Mouse (Mus musculus) heart, embryonic 14.5 days (tissue): ENCODE measurements around the gene Dcun1d3. TPM values are rescaled to one million over a fixed set of nuclear protein-coding genes. Genes with fewer than 3 reads are reported as not detected.

Experiments used
- ATAC-seq: fragments of 200-750 bp; cut with Nextera tagmentation; 2 replicates; pipeline ENCODE4 v1.8.0; 2017; ENCODE audit warnings: low read depth, moderate TSS enrichment; ENCODE audit not compliant: insufficient number of reproducible peaks, insufficient read depth, low FRiP score
- H3K27ac ChIP-seq, 2 experiments: fragments of 200-500 bp in 1 of 2; fragments of 300-500 bp in 1 of 2; sonication (generic) in 1 of 2; replicated peaks in 1 of 2; 2 replicates each; pipeline ENCODE4 v1.5.1; 2012 to 2014; ENCODE audit warnings: low read depth in 2 of 2, low read length in 2 of 2, control low read depth in 1 of 2, mild to moderate bottlenecking in 1 of 2, mixed read lengths in 1 of 2; ENCODE audit not compliant: control insufficient read depth in 1 of 2, insufficient read depth in 1 of 2
- H3K27me3 ChIP-seq: fragments of 300-500 bp; sonication (generic); 2 replicates; pipeline ENCODE4 v1.6.1; 2014; ENCODE audit warnings: mild to moderate bottlenecking, low read length, control low read depth; ENCODE audit not compliant: control insufficient read depth, insufficient read depth
- H3K36me3 ChIP-seq: fragments of 300-500 bp; sonication (generic); 2 replicates; pipeline ENCODE4 v1.6.1; 2014; ENCODE audit warnings: mild to moderate bottlenecking, control low read depth, low read length, mixed read lengths; ENCODE audit not compliant: control insufficient read depth, insufficient read depth
- H3K4me1 ChIP-seq, 2 experiments: fragments of 200-500 bp in 1 of 2; fragments of 300-500 bp in 1 of 2; sonication (generic) in 1 of 2; 2 replicates each; pipeline ENCODE4 v1.6.1; 2012 to 2014; ENCODE audit warnings: low read length in 2 of 2, control low read depth in 1 of 2, mixed read lengths in 1 of 2; ENCODE audit not compliant: control insufficient read depth in 2 of 2, insufficient read depth in 2 of 2
- H3K4me2 ChIP-seq: fragments of 300-500 bp; sonication (generic); 2 replicates; pipeline ENCODE4 v1.6.1; 2014; ENCODE audit warnings: mild to moderate bottlenecking, low read length
- H3K4me3 ChIP-seq, 2 experiments: fragments of 200-500 bp in 1 of 2; fragments of 300-500 bp in 1 of 2; sonication (generic) in 1 of 2; 2 replicates each; pipeline ENCODE4 v1.5.1; 2012 to 2014; ENCODE audit warnings: low read length in 2 of 2, mild to moderate bottlenecking in 2 of 2, control low read depth in 1 of 2, low read depth in 1 of 2, moderate library complexity in 1 of 2; ENCODE audit not compliant: control insufficient read depth in 1 of 2, insufficient read depth in 1 of 2
- H3K9ac ChIP-seq: fragments of 300-500 bp; sonication (generic); 2 replicates; pipeline ENCODE4 v1.6.1; 2014; ENCODE audit warnings: mild to moderate bottlenecking, low read length
- H3K9me3 ChIP-seq: fragments of 300-500 bp; sonication (generic); 2 replicates; pipeline ENCODE4 v1.6.1; 2016; ENCODE audit warnings: low read length, control low read depth; ENCODE audit not compliant: control insufficient read depth
- WGBS: fragments of 180-500 bp; shearing (Covaris S2); extraction: QIAGEN DNeasy Blood & Tissue Kit; methylation state at CpG from one replicate; pipeline ENCODE4 v1.1.7; 2014; 5-methylcytosine and 5-hydroxymethylcytosine counted together
- polyA plus RNA-seq: library from polyadenylated mRNA; unstranded; fragments of >200 nt; fragmentation: Nextera tagmentation; extraction: Ambion mirVana; gene quantifications from 2 replicates; pipeline ENCODE4 v1.2.1, GENCODE M21; 2014

Gene Dcun1d3
- polyA plus RNA-seq, 1 experiment from 2014 or later: 5.4 TPM

DNA sequence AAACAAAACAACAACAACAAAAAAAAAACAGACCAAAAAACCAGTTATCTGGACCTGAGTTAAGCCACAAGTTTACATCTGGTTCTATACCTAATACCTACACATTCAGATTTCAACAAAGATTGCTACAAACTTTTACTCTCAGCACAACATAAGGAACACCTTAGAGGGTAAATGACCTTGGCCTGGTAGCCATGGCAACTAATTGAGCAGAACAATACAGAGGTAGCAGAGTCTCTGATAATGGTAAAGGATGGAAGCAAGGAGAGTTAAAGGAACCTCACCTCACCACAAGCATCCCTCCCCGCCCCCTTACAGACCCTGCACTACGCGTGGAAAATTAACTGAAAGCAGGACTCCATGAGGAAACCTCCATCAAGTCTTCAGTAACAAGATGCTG, 36.0 kb downstream of the Dcun1d3 start:
- no peaks in the 10 kb centered on the region for H3K9me3 ChIP-seq
- no peak overlapping the region for H3K4me3 ChIP-seq

GRCm38 (mm10) chr7:119859476-119859875, 36.6 kb downstream of the Dcun1d3 start:
- no peak for ATAC-seq
- Histone ChIP-seq H3K9ac (no peak overlapping the region), H3K27ac (no peak overlapping the region), H3K27me3 (no peaks in the 10 kb centered on the region), H3K4me3 (no peak overlapping the region), H3K4me1 (peaks cover 7 to 29% of the 10 kb centered on the region in 2 experiments), H3K36me3 (peaks cover 45% of the 10 kb centered on the region), H3K4me2 (no peak overlapping the region), H3K9me3 (no peaks in the 10 kb centered on the region)
- 75% methylated on average over 6 of the region's 6 CpGs for WGBS

More for the DNA sequence above, 36.0 kb downstream of the Dcun1d3 start:
- Histone ChIP-seq H3K36me3 (peaks cover 43% of the 10 kb centered on the region), H3K9ac (no peak overlapping the region), H3K27me3 (no peaks in the 10 kb centered on the region), H3K4me1 (peaks cover 7 to 29% of the 10 kb centered on the region in 2 experiments), H3K27ac (no peak overlapping the region), H3K4me2 (no peak overlapping the region)
- 88% methylated on average over 3 of the region's 3 CpGs for WGBS
- ATAC-seq: no peak

GRCm38 (mm10) chr7:119855031-119855430, 41.1 kb downstream of the Dcun1d3 start:
- Histone ChIP-seq H3K4me3 (no peak overlapping the region), H3K36me3 (peaks cover 61% of the 10 kb centered on the region), H3K27me3 (no peaks in the 10 kb centered on the region), H3K4me1 (no peaks in the 10 kb centered on the region), H3K27ac (no peak overlapping the region), H3K4me2 (no peak overlapping the region), H3K9me3 (no peaks in the 10 kb centered on the region), H3K9ac (no peak overlapping the region)
- ATAC-seq: no peak

- 93% methylated on average over 2 of the region's 2 CpGs for WGBS
Observed at GRCm38 (mm10) chr7:119854362-119854761, 41.7 kb downstream of the Dcun1d3 start.

DNA sequence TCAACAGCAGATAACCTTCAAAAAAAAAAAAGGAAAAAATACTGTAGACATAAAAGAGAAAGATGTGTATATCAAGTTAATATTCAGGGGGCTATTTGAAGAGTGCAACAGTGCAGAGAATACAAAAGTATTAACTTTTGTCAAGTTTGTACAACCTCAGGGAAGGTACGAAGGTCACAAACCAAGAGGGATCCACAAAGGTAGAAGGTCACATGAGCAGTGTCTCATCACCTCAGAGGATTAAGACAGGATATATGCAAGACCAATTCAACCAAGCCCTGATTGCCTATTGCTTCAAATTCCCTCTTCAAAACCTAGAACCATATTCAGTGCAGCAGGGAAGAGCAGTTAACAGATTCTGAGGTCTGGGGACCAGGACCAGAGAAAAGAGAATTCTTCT, 42.9 kb downstream of the Dcun1d3 start:
- no peak overlapping the region for H3K9ac ChIP-seq
- H3K9me3 ChIP-seq: no peaks in the 10 kb centered on the region
- no peak overlapping the region for H3K4me2 ChIP-seq
- no peak for ATAC-seq
- no peaks in the 10 kb centered on the region for H3K27me3 ChIP-seq
- H3K4me1 ChIP-seq: no peaks in the 10 kb centered on the region
- H3K4me3 ChIP-seq: no peak overlapping the region
- WGBS: 90% methylated on average over 1 of the region's 1 CpGs
- H3K27ac ChIP-seq: no peak overlapping the region
- H3K36me3 ChIP-seq: peaks cover 62% of the 10 kb centered on the region

More at GRCm38 (mm10) chr7:119854362-119854761, 41.7 kb downstream of the Dcun1d3 start:
- Histone ChIP-seq H3K27me3 (no peaks in the 10 kb centered on the region), H3K4me3 (no peak overlapping the region), H3K27ac (no peak overlapping the region), H3K36me3 (peaks cover 67% of the 10 kb centered on the region), H3K4me1 (no peaks in the 10 kb centered on the region), H3K9ac (no peak overlapping the region), H3K9me3 (no peaks in the 10 kb centered on the region), H3K4me2 (no peak overlapping the region)
- no peak for ATAC-seq

- H3K27ac ChIP-seq: no peak overlapping the region
- no peaks in the 10 kb centered on the region for H3K4me1 ChIP-seq
- H3K4me3 ChIP-seq: no peak overlapping the region
- H3K4me2 ChIP-seq: no peak overlapping the region
- no peak for ATAC-seq
- H3K9me3 ChIP-seq: no peaks in the 10 kb centered on the region
- H3K36me3 ChIP-seq: peaks cover 58% of the 10 kb centered on the region
- H3K9ac ChIP-seq: no peak overlapping the region
- no peaks in the 10 kb centered on the region for H3K27me3 ChIP-seq
Observed at GRCm38 (mm10) chr7:119852494-119852893, 43.6 kb downstream of the Dcun1d3 start.

DNA sequence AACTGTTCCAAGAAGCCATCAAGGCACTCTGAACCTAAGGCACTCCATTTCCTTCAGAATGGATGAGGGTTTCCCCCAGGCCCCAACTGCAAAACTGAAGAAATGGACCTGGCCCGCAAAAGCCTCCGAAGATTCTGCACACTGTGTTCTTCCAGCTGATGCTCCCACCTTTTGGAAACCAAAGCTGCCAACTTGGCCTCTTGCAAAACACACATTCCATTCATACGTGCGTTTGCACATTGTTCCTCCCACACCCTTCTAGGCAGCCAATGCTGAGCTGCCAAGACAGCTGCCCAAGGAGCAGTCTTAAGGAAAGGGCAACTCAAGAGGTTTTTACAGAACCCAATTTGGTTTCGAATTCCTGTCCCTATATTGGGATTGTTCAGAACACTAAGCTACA, 45.4 kb downstream of the Dcun1d3 start:
- Histone ChIP-seq H3K9me3 (no peaks in the 10 kb centered on the region), H3K27me3 (no peaks in the 10 kb centered on the region), H3K9ac (no peak overlapping the region), H3K4me2 (no peak overlapping the region), H3K4me3 (no peak overlapping the region), H3K36me3 (peaks cover 49% of the 10 kb centered on the region), H3K4me1 (no peaks in the 10 kb centered on the region), H3K27ac (no peak overlapping the region)
- 61% methylated on average over 5 of the region's 5 CpGs for WGBS
- no peak for ATAC-seq

GRCm38 (mm10) chr7:119849096-119849495, 47.0 kb downstream of the Dcun1d3 start:
- Histone ChIP-seq H3K27ac (no peak overlapping the region), H3K4me3 (no peak overlapping the region), H3K4me1 (no peaks in the 10 kb centered on the region), H3K36me3 (peaks cover 49% of the 10 kb centered on the region), H3K9ac (no peak overlapping the region), H3K27me3 (no peaks in the 10 kb centered on the region), H3K4me2 (no peak overlapping the region), H3K9me3 (no peaks in the 10 kb centered on the region)
- ATAC-seq: no peak
- WGBS: 4% methylated on average over 1 of the region's 1 CpGs
